Mouse (Mus musculus): Measurements from ENCODE around the gene Mettl3. TPM values are rescaled to one million over a fixed set of nuclear protein-coding genes. Genes with fewer than 3 reads are reported as not detected.

Mettl3 gene
- polyA plus RNA-seq, 3 experiments from 2014 or later, result 37.5 to 63.7 (median 40.4) TPM

GRCm38 (mm10) chr14:52284191-52284590 is 20.7 kb downstream of the Mettl3 start:
- ATAC-seq, result no peak

GRCm38 (mm10) chr14:52283629-52284028 is 21.3 kb downstream of the Mettl3 start:
- no peak for ATAC-seq

- no peak for ATAC-seq
Observed at GRCm38 (mm10) chr14:52279747-52280120, 25.2 kb downstream of the Mettl3 start.

GRCm38 (mm10) chr14:52278932-52279746 is 25.8 kb downstream of the Mettl3 start, which contains the start of the genes Tox4 and Rab2b:
Gene Tox4 (plus strand): TSS chr14:52279146.
Gene Rab2b (minus strand): TSS chr14:52279545.
- peak; percentile 95 for ATAC-seq

GRCm38 (mm10) chr14:52277210-52277609 is 27.7 kb downstream of the Mettl3 start:
- no peak for ATAC-seq

- peak; percentile 48 for ATAC-seq
Observed at GRCm38 (mm10) chr14:52272781-52273180, 32.1 kb downstream of the Mettl3 start.

GRCm38 (mm10) chr14:52257484-52258213 is 47.3 kb downstream of the Mettl3 start, which contains the start of gene Chd8:
Gene Chd8 (minus strand): TSS chr14:52257780.
- peak; percentile 97 for ATAC-seq

GRCm38 (mm10) chr14:52256311-52257175 is 48.4 kb downstream of the Mettl3 start:
- no peak for ATAC-seq

- ATAC-seq, result no peak
Observed at GRCm38 (mm10) chr14:52246129-52246528, 58.8 kb downstream of the Mettl3 start.

Other genes starting within 250 kb of the Mettl3 start
- 100 to 1,000 TPM; 399 to 498 (median 471) TPM for gene Hnrnpc, start 201.1 kb downstream of the Mettl3 start, polyA plus RNA-seq (2017; shearing (Covaris generic))
- gene Rpgrip1, start 194.4 kb downstream of the Mettl3 start, polyA plus RNA-seq (2017; shearing (Covaris generic)), result 100 to 1,000 TPM in 1 of 3 experiments, 10 to 100 TPM in 2; 79.7 to 117 (median 94.9) TPM
- gene Supt16, start 107.7 kb downstream of the Mettl3 start, polyA plus RNA-seq (2017; shearing (Covaris generic)), result 10 to 100 TPM; 44.2 to 48.2 (median 46.3) TPM
- gene Chd8, start 47.3 kb downstream of the Mettl3 start, polyA plus RNA-seq (2017; shearing (Covaris generic)), result 10 to 100 TPM; 61.5 to 84.9 (median 76.6) TPM
- 10 to 100 TPM; 72.4 to 95.3 (median 75.9) TPM for gene Tox4, start 26.0 kb downstream of the Mettl3 start, polyA plus RNA-seq (2017; shearing (Covaris generic))
- 10 to 100 TPM; 17.2 to 25.9 (median 23.6) TPM for gene Rab2b, start 25.6 kb downstream of the Mettl3 start, polyA plus RNA-seq (2017; shearing (Covaris generic))
- 1 to 10 TPM; 1.5 to 4.4 (median 3.9) TPM for gene Sall2, start 23.6 kb upstream of the Mettl3 start, polyA plus RNA-seq (2017; shearing (Covaris generic))
- not detected for gene Olfr1513, start 51.3 kb upstream of the Mettl3 start, polyA plus RNA-seq (2017; shearing (Covaris generic))
- not detected for gene Olfr1512, start 74.0 kb upstream of the Mettl3 start, polyA plus RNA-seq (2017; shearing (Covaris generic))
- gene Olfr1511, start 92.3 kb upstream of the Mettl3 start, polyA plus RNA-seq (2017; shearing (Covaris generic)), result not detected
- gene Olfr1510, start 109.2 kb upstream of the Mettl3 start, polyA plus RNA-seq (2017; shearing (Covaris generic)), result under 1 TPM in 1 of 3 experiments, not detected in 2; 0.17 TPM
- not detected for gene Olfr1509, start 137.9 kb upstream of the Mettl3 start, polyA plus RNA-seq (2017; shearing (Covaris generic))
- gene Olfr1508, start 162.4 kb upstream of the Mettl3 start, polyA plus RNA-seq (2017; shearing (Covaris generic)), result not detected
- gene Olfr1507, start 190.6 kb upstream of the Mettl3 start, polyA plus RNA-seq (2017; shearing (Covaris generic)), result under 1 TPM in 1 of 3 experiments, not detected in 2; 0.63 TPM